Mouse (Mus musculus) kidney, adult 2 months (tissue): Measurements from ENCODE around the gene Gm20219.

Source experiments
- CTCF ChIP-seq: fragments of 200-500 bp; conservative IDR thresholded peaks from 2 replicates; pipeline ENCODE4 v1.5.1; 2011; ENCODE audit warnings: low read depth, mild to moderate bottlenecking, control low read depth, low read length, moderate library complexity, mixed read lengths; ENCODE audit not compliant: insufficient read depth, insufficient read length
- POLR2A ChIP-seq: fragments of 200-500 bp; IDR thresholded peaks from one replicate; pipeline ENCODE4 v1.6.1; 2011; ENCODE audit warnings: low read depth, low read length, control low read depth

DNA sequence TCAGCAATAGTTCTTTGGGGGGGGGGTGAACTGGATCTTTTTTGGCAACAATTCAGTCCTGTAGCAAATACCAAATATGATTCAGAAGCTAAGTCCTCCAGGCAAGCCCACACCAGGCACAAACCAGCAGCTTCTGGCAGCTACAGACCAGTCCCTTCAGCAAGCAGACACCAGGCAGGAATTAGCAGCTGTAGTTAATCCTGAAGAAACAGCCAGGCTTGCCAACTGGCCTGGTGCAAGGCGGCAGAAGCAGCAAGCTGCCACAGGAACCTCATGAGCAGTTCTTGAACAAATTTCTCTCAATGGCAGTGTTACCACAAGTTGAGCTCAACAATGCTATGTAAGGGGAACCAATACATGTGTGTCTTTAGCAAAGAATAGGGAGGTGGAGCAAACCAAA, 31.4 kb downstream of the Gm20219 start:
- no peak for TF ChIP-seq POLR2A
- TF ChIP-seq CTCF, result no peak
